Mouse (Mus musculus) kidney, adult 2 months (tissue): ENCODE data around the gene Cers5.

Source experiments
- CTCF ChIP-seq: fragments of 200-500 bp; conservative IDR thresholded peaks from 2 replicates; pipeline ENCODE4 v1.5.1; 2011; ENCODE audit warnings: low read depth, mild to moderate bottlenecking, control low read depth, low read length, moderate library complexity, mixed read lengths; ENCODE audit not compliant: insufficient read depth, insufficient read length
- POLR2A ChIP-seq: fragments of 200-500 bp; IDR thresholded peaks from one replicate; pipeline ENCODE4 v1.6.1; 2011; ENCODE audit warnings: low read depth, low read length, control low read depth

- TF ChIP-seq POLR2A (no peak), CTCF (no peak)
Observed at GRCm38 (mm10) chr15:99806171-99806570, 33.5 kb upstream of the Cers5 start.
